Mouse (Mus musculus) CD4-positive, CD25-positive, alpha-beta regulatory T cell, adult 2 months (primary cell): Measurements from ENCODE around the gene Erlin1.

Experiments
- DNase-seq: peaks from one replicate; pipeline ENCODE4 v3.0.0-alpha.2; 2012; ENCODE audit warnings: low read depth, low spot score

The Erlin1 gene

GRCm38 (mm10) chr19:44000061-44000460, 69.5 kb downstream of the Erlin1 start:
- DNase-seq: no peak

GRCm38 (mm10) chr19:43998802-43999527, 70.6 kb downstream of the Erlin1 start:
- no peak for DNase-seq

GRCm38 (mm10) chr19:43998101-43998500, 71.5 kb downstream of the Erlin1 start:
- no peak for DNase-seq

- no peak for DNase-seq
Observed at GRCm38 (mm10) chr19:43995427-43995826, 74.2 kb downstream of the Erlin1 start.

GRCm38 (mm10) chr19:43992464-43992863, 77.1 kb downstream of the Erlin1 start:
- no peak for DNase-seq

- no peak for DNase-seq
Observed at GRCm38 (mm10) chr19:43990362-43990761, 79.2 kb downstream of the Erlin1 start.

- DNase-seq: no peak
Observed at GRCm38 (mm10) chr19:43986069-43986794, 83.4 kb downstream of the Erlin1 start, which contains the start of gene Cpn1. Gene Cpn1 (minus strand): TSS chr19:43986556.
